Mouse (Mus musculus) forebrain, embryonic 10.5 days (tissue): ENCODE measurements around the gene Gopc. TPM values are rescaled to one million over a fixed set of nuclear protein-coding genes. Genes with fewer than 3 reads are reported as not detected.
A peak's percentile ranks its signal among the peaks of the same experiment; 100 is the strongest.
"Not testable (repeated sequence)": the region's sequence is repeated elsewhere in the genome, so short reads cannot be mapped to it uniquely, and the experiment has no call there.

Source experiments
- DNase-seq: peaks from one replicate; pipeline ENCODE4 v3.0.0-alpha.2; 2017; ENCODE audit warnings: low spot score; ENCODE audit errors: extremely low spot score
- H3K27ac ChIP-seq: fragments of 300-500 bp; sonication (generic); 2 replicates; pipeline ENCODE4 v1.5.1; 2016; ENCODE audit warnings: mild to moderate bottlenecking
- H3K27me3 ChIP-seq: fragments of 300-500 bp; sonication (generic); 2 replicates; pipeline ENCODE4 v1.6.1; 2016; ENCODE audit warnings: mild to moderate bottlenecking; ENCODE audit not compliant: poor library complexity, severe bottlenecking
- H3K36me3 ChIP-seq: fragments of 300-500 bp; sonication (generic); replicated peaks from 2 replicates; pipeline ENCODE4 v1.6.1; 2016; ENCODE audit warnings: mild to moderate bottlenecking, moderate library complexity
- H3K4me1 ChIP-seq: fragments of 300-500 bp; sonication (generic); 2 replicates; pipeline ENCODE4 v1.6.1; 2016
- H3K4me3 ChIP-seq: fragments of 300-500 bp; sonication (generic); 2 replicates; pipeline ENCODE4 v1.5.1; 2016; ENCODE audit warnings: mild to moderate bottlenecking, moderate library complexity
- H3K9me3 ChIP-seq: fragments of 300-500 bp; sonication (generic); 2 replicates; pipeline ENCODE4 v1.6.1; 2016; ENCODE audit warnings: mild to moderate bottlenecking, moderate library complexity
- WGBS: fragments of 180-500 bp; shearing (Covaris S2); methylation state at CpG from one replicate; pipeline ENCODE4 v1.1.7; 2016; 5-methylcytosine and 5-hydroxymethylcytosine counted together
- polyA plus RNA-seq: library from polyadenylated mRNA; unstranded; fragments of >200 nt; fragmentation: Nextera tagmentation; extraction: Ambion mirVana; gene quantifications from 2 replicates; pipeline ENCODE4 v1.2.1, GENCODE M21; 2016

Gene Gopc
- polyA plus RNA-seq, 1 experiment from 2014 or later = 15.8 TPM

- 88% methylated on average over 6 of the region's 6 CpGs for WGBS
- Histone ChIP-seq H3K27me3 (no peaks in the 10 kb centered on the region), H3K36me3 (no peaks in the 10 kb centered on the region; the same call in 1 of the 2 replicates), H3K4me3 (peak overlapping the region; percentile 71), H3K9me3 (no peaks in the 10 kb centered on the region), H3K4me1 (peaks cover 34% of the 10 kb centered on the region), H3K27ac (peak overlapping the region; percentile 93; the same call in 1 of the 2 replicates)
- DNase-seq = no peak
Observed at GRCm38 (mm10) chr10:52383022-52383421, 1.1 kb upstream of the Gopc start.

- Histone ChIP-seq H3K9me3 (no peaks in the 10 kb centered on the region), H3K4me1 (peaks cover 34% of the 10 kb centered on the region), H3K36me3 (no peaks in the 10 kb centered on the region; the same call in 1 of the 2 replicates), H3K4me3 (peak overlapping the region; percentile 71), H3K27ac (peak overlapping the region; percentile 93), H3K27me3 (no peaks in the 10 kb centered on the region)
- WGBS = under 1% methylated on average over 19 of the region's 19 CpGs
- DNase-seq = no peak
Observed at GRCm38 (mm10) chr10:52381321-52381801, 563 bp downstream of the Gopc start.

- no peaks in the 10 kb centered on the region; the same call in 1 of the 2 replicates for H3K36me3 ChIP-seq
- 89% methylated on average over 2 of the region's 2 CpGs for WGBS
- no peak overlapping the region for H3K4me3 ChIP-seq
- H3K4me1 ChIP-seq = peaks cover 27% of the 10 kb centered on the region
- H3K9me3 ChIP-seq = no peaks in the 10 kb centered on the region
- no peak overlapping the region for H3K27ac ChIP-seq
- DNase-seq = no peak
- no peaks in the 10 kb centered on the region for H3K27me3 ChIP-seq
Observed at GRCm38 (mm10) chr10:52377813-52378212, 4.1 kb downstream of the Gopc start.

- WGBS = 95% methylated on average over 2 of the region's 2 CpGs
Observed at GRCm38 (mm10) chr10:52376422-52376821, 5.5 kb downstream of the Gopc start.

GRCm38 (mm10) chr10:52374651-52375050 lies 7.3 kb downstream of the Gopc start:
- no peaks in the 10 kb centered on the region for H3K27me3 ChIP-seq

More at GRCm38 (mm10) chr10:52376422-52376821, 5.5 kb downstream of the Gopc start:
- no peak for DNase-seq
- no peaks in the 10 kb centered on the region for H3K9me3 ChIP-seq
- H3K4me3 ChIP-seq = no peak overlapping the region
- H3K27me3 ChIP-seq = no peaks in the 10 kb centered on the region
- H3K36me3 ChIP-seq = no peaks in the 10 kb centered on the region; the same call in 1 of the 2 replicates
- no peak overlapping the region for H3K27ac ChIP-seq
- H3K4me1 ChIP-seq = peaks cover 22% of the 10 kb centered on the region

GRCm38 (mm10) chr10:52373834-52374233 lies 8.1 kb downstream of the Gopc start:
- DNase-seq = no peak
- Histone ChIP-seq H3K27ac (no peak overlapping the region), H3K9me3 (no peaks in the 10 kb centered on the region), H3K27me3 (no peaks in the 10 kb centered on the region), H3K36me3 (no peaks in the 10 kb centered on the region; the same call in 1 of the 2 replicates), H3K4me1 (no peaks in the 10 kb centered on the region), H3K4me3 (no peak overlapping the region)
- 90% methylated on average over 4 of the region's 4 CpGs for WGBS

More at GRCm38 (mm10) chr10:52374651-52375050, 7.3 kb downstream of the Gopc start:
- H3K4me3 ChIP-seq = no peak overlapping the region
- H3K4me1 ChIP-seq = peaks cover 6% of the 10 kb centered on the region
- DNase-seq = no peak
- no peaks in the 10 kb centered on the region; the same call in 1 of the 2 replicates for H3K36me3 ChIP-seq
- no peak overlapping the region for H3K27ac ChIP-seq
- H3K9me3 ChIP-seq = no peaks in the 10 kb centered on the region

GRCm38 (mm10) chr10:52368376-52368775 lies 13.5 kb downstream of the Gopc start:
- H3K27ac ChIP-seq = no peak overlapping the region
- 94% methylated on average over 4 of the region's 4 CpGs for WGBS
- no peaks in the 10 kb centered on the region for H3K27me3 ChIP-seq
- DNase-seq = no peak
- no peaks in the 10 kb centered on the region for H3K9me3 ChIP-seq
- H3K36me3 ChIP-seq = no peaks in the 10 kb centered on the region
- H3K4me1 ChIP-seq = no peaks in the 10 kb centered on the region
- no peak overlapping the region for H3K4me3 ChIP-seq

- no peak for DNase-seq
- no peak overlapping the region for H3K4me3 ChIP-seq
- H3K27me3 ChIP-seq = no peaks in the 10 kb centered on the region
- 91% methylated on average over 9 of the region's 9 CpGs for WGBS
- no peaks in the 10 kb centered on the region for H3K9me3 ChIP-seq
- H3K4me1 ChIP-seq = no peaks in the 10 kb centered on the region
- H3K27ac ChIP-seq = no peak overlapping the region
- peaks cover 3% of the 10 kb centered on the region; the same call in 1 of the 2 replicates for H3K36me3 ChIP-seq
Observed at GRCm38 (mm10) chr10:52360862-52361609, 20.9 kb downstream of the Gopc start.

GRCm38 (mm10) chr10:52360241-52360735 lies 21.6 kb downstream of the Gopc start:
- H3K27me3 ChIP-seq = no peaks in the 10 kb centered on the region
- peaks cover 8% of the 10 kb centered on the region; the same call in 1 of the 2 replicates for H3K36me3 ChIP-seq
- H3K9me3 ChIP-seq = no peaks in the 10 kb centered on the region
- no peak for DNase-seq
- no peak overlapping the region for H3K4me3 ChIP-seq
- WGBS = 98% methylated on average over 4 of the region's 4 CpGs
- H3K27ac ChIP-seq = no peak overlapping the region
- H3K4me1 ChIP-seq = no peaks in the 10 kb centered on the region

GRCm38 (mm10) chr10:52358467-52358866 lies 23.5 kb downstream of the Gopc start, which contains the start of gene Gm26741:
Gene Gm26741 (plus strand): TSS chr10:52358767.
- Histone ChIP-seq H3K4me1 (no peaks in the 10 kb centered on the region), H3K9me3 (no peaks in the 10 kb centered on the region), H3K36me3 (peaks cover 15% of the 10 kb centered on the region), H3K27ac (no peak within 1 kb of the TSS), H3K4me3 (no peak within 1 kb of the TSS), H3K27me3 (no peaks in the 10 kb centered on the region)
- no peak for DNase-seq
- WGBS = 94% methylated on average over 2 of the region's 2 CpGs

- H3K4me3 ChIP-seq = no peak overlapping the region
- H3K27ac ChIP-seq = no peak overlapping the region
- H3K4me1 ChIP-seq = no peaks in the 10 kb centered on the region
- peaks cover 56% of the 10 kb centered on the region for H3K36me3 ChIP-seq
- no peaks in the 10 kb centered on the region for H3K27me3 ChIP-seq
- DNase-seq = no peak
- WGBS = 71% methylated on average over 9 of the region's 9 CpGs
- H3K9me3 ChIP-seq = no peaks in the 10 kb centered on the region
Observed at GRCm38 (mm10) chr10:52353184-52353583, 28.7 kb downstream of the Gopc start.

GRCm38 (mm10) chr10:52343324-52343723 lies 38.6 kb downstream of the Gopc start:
- peaks cover 79% of the 10 kb centered on the region for H3K36me3 ChIP-seq
- DNase-seq, H3K27me3 ChIP-seq, H3K4me3 ChIP-seq, H3K4me1 ChIP-seq, H3K9me3 ChIP-seq, H3K27ac ChIP-seq: not testable (repeated sequence)
- 91% methylated on average over 4 of the region's 4 CpGs for WGBS

- no peak overlapping the region for H3K4me3 ChIP-seq
- DNase-seq = no peak
- no peaks in the 10 kb centered on the region for H3K4me1 ChIP-seq
- H3K36me3 ChIP-seq = peaks cover 11% of the 10 kb centered on the region
- no peaks in the 10 kb centered on the region for H3K27me3 ChIP-seq
- no peaks in the 10 kb centered on the region for H3K9me3 ChIP-seq
- 0% methylated on average over 1 of the region's 1 CpGs for WGBS
- H3K27ac ChIP-seq = no peak overlapping the region
Observed at GRCm38 (mm10) chr10:52331007-52331406, 50.9 kb downstream of the Gopc start.
